Mouse (Mus musculus) kidney, adult 2 months (tissue): Measurements from ENCODE around the gene Cbr1.

ENCODE experiments used
- CTCF ChIP-seq: fragments of 200-500 bp; conservative IDR thresholded peaks from 2 replicates; pipeline ENCODE4 v1.5.1; 2011; ENCODE audit warnings: low read depth, mild to moderate bottlenecking, control low read depth, low read length, moderate library complexity, mixed read lengths; ENCODE audit not compliant: insufficient read depth, insufficient read length
- POLR2A ChIP-seq: fragments of 200-500 bp; IDR thresholded peaks from one replicate; pipeline ENCODE4 v1.6.1; 2011; ENCODE audit warnings: low read depth, low read length, control low read depth

DNA sequence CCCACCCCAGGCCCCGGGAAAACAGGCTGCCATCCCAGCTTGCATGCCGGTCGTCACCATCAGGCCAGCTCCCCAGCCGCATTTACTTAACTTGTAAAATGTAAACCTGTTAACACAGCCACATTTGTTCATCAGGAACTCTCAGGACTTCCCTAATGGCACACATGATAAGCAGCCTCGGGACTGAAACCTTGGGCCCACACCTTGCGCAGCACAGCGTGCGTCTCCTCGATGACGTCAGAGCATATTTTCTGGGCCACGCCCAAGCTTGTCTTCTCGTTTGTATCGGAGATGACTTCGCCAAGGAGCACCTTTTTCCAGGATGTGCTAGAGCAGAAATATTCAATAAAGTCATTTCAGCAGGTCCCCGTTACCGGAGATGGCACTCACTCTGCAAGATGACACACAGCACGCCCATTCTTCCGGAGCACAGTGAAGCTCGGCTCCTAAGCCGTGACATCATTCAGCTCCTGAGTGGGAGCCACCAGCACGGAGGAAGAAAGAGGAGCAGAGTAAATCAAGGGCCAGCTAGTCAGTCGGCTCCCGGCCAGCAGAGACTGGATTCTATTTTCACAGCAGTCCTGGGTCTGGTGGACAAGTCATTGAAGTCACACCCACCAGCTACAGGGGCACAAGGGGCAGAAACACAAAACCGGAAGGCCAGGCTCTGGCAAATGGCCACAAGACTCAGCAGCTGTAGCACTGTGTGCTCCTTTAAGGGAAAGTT, 20.5 kb upstream of the Cbr1 start:
- TF ChIP-seq CTCF, result no peak
- TF ChIP-seq POLR2A, result no peak
